Mouse (Mus musculus) hindbrain, embryonic 14.5 days (tissue): Measurements from ENCODE around the gene Lasp1. TPM values are rescaled to one million over a fixed set of nuclear protein-coding genes. Genes with fewer than 3 reads are reported as not detected.
A peak's percentile ranks its signal among the peaks of the same experiment; 100 is the strongest.
"Not testable (repeated sequence)": the region's sequence is repeated elsewhere in the genome, so short reads cannot be mapped to it uniquely, and the experiment has no call there.

Source experiments
- ATAC-seq: fragments of 200-750 bp; cut with Nextera tagmentation; 2 replicates; pipeline ENCODE4 v1.8.0; 2017; ENCODE audit warnings: moderate number of reproducible peaks, mild to moderate bottlenecking, moderate TSS enrichment, moderate library complexity; ENCODE audit not compliant: low FRiP score
- DNase-seq: peaks from one replicate; pipeline ENCODE4 v3.0.0-alpha.2; 2015; ENCODE audit warnings: low spot score
- H3K27ac ChIP-seq: fragments of 300-500 bp; sonication (generic); 2 replicates; pipeline ENCODE4 v1.5.1; 2014; ENCODE audit warnings: mild to moderate bottlenecking, moderate library complexity
- H3K27me3 ChIP-seq: fragments of 300-500 bp; sonication (generic); 2 replicates; pipeline ENCODE4 v1.6.1; 2014; ENCODE audit warnings: mild to moderate bottlenecking, low read length, mixed read lengths; ENCODE audit not compliant: control insufficient read depth, insufficient read depth
- H3K36me3 ChIP-seq: fragments of 300-500 bp; sonication (generic); replicated peaks from 2 replicates; pipeline ENCODE4 v1.6.1; 2014; ENCODE audit not compliant: control insufficient read depth, insufficient read depth
- H3K4me1 ChIP-seq: fragments of 300-500 bp; sonication (generic); replicated peaks from 2 replicates; pipeline ENCODE4 v1.6.1; 2014; ENCODE audit warnings: antibody characterized with exemption, low read length, mixed read lengths; ENCODE audit not compliant: control insufficient read depth, insufficient read depth
- H3K4me2 ChIP-seq: fragments of 300-500 bp; sonication (generic); replicated peaks from 2 replicates; pipeline ENCODE4 v1.6.1; 2014; ENCODE audit warnings: mild to moderate bottlenecking, moderate library complexity
- H3K4me3 ChIP-seq: fragments of 300-500 bp; sonication (generic); replicated peaks from 2 replicates; pipeline ENCODE4 v1.5.1; 2014; ENCODE audit warnings: mild to moderate bottlenecking, low read length
- H3K9ac ChIP-seq: fragments of 300-500 bp; sonication (generic); 2 replicates; pipeline ENCODE4 v1.6.1; 2014
- H3K9me3 ChIP-seq: fragments of 300-500 bp; sonication (generic); 2 replicates; pipeline ENCODE4 v1.6.1; 2016; ENCODE audit warnings: low read length; ENCODE audit not compliant: control insufficient read depth
- WGBS: fragments of 180-500 bp; shearing (Covaris S2); extraction: QIAGEN DNeasy Blood & Tissue Kit; methylation state at CpG from one replicate; pipeline ENCODE4 v1.1.7; 2014; 5-methylcytosine and 5-hydroxymethylcytosine counted together
- polyA plus RNA-seq: library from polyadenylated mRNA; unstranded; fragments of >200 nt; fragmentation: Nextera tagmentation; extraction: Ambion mirVana; gene quantifications from 2 replicates; pipeline ENCODE4 v1.2.1, GENCODE M21; 2014

The Lasp1 gene
- polyA plus RNA-seq, 1 experiment from 2014 or later: 110 TPM

DNA sequence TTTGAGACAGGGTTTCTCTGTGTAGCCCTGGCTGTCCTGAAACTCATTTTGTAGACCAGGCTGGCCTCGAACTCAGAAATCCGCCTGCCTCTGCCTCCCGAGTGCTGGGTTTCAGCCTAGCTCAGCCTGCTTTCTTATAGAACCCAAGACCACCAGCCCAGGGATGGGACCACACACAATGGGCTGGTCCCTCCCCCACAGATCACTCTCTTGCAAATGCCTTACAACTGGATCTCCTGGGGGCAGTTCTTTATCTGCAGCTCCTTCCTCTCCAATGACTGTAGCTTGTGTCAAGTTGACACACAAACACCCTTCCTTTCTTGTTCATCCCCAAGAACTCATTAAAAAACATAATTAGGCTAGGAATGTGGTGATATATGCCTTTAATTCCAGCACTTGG lies 10.8 kb upstream of the Lasp1 start:
- no peak overlapping the region for H3K27ac ChIP-seq
- no peak overlapping the region for H3K4me3 ChIP-seq
- no peaks in the 10 kb centered on the region for H3K27me3 ChIP-seq
- DNase-seq (no peak), ATAC-seq (no peak)
- H3K4me1 ChIP-seq: 0 out of 2 replicates have a peak, but pooled peaks cover 2% of the 10 kb centered on the region
- 85% methylated on average over 3 of the region's 3 CpGs for WGBS
- H3K9ac ChIP-seq: no peak overlapping the region
- no peaks in the 10 kb centered on the region for H3K9me3 ChIP-seq
- H3K36me3 ChIP-seq: no peaks in the 10 kb centered on the region
- H3K4me2 ChIP-seq: no peak overlapping the region

DNA sequence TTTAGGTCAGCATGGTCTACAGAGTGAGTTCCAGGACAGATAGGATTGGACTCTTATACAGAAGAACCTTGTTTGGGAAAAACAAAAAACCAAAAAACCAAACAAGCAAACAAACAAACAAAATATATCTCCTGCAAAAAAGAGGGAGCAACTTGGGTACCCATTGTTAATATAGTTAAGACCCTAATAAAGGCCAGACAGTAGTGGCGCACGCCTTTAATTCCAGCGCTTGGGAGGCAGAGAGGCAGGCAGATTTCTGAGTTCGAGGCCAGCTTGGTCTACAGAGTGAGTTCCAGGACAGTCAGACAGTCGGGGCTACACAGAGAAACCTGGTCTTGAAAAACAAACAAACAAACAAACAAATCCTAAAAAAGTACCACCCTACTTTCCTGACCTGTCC lies 9.1 kb upstream of the Lasp1 start:
- Histone ChIP-seq H3K4me3 (no peak overlapping the region), H3K27me3 (no peaks in the 10 kb centered on the region), H3K36me3 (no peaks in the 10 kb centered on the region), H3K27ac (no peak overlapping the region), H3K9ac (no peak overlapping the region), H3K4me1 (no peaks in the 10 kb centered on the region), H3K9me3 (no peaks in the 10 kb centered on the region), H3K4me2 (no peak overlapping the region)
- 89% methylated on average over 5 of the region's 5 CpGs for WGBS
- no peak for DNase-seq
- no peak for ATAC-seq

DNA sequence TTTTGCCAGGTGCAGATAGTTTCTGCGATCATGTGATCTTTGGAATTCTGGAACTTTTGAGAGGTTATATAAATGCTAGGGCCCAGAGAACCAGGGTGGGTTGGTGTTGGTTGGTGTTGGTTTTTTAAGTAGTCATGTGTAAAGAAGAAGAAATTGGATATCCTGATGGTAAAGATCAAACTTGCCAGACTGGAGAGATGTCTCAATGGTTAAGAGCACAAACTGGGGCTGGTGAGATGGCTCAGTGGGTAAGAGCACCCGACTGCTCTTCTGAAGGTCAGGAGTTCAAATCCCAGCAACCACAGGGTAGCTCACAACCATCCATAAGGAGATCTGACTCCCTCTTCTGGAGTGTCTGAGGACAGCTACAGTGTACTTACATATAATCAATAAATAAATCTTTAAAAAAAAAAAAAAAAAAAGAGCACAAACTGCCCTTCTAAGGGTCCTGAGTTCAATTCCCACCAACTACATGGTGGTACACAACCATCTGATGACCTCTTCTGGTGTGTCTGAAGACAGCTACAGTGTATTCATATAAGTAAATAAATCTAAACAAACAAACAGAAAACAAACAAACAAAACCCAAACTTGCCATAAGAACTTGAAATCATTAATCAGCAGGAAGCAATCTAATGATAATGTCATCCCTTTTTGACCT lies 7.9 kb upstream of the Lasp1 start:
- not testable (repeated sequence) for DNase-seq, H3K36me3 ChIP-seq, H3K4me3 ChIP-seq, H3K27me3 ChIP-seq, H3K4me2 ChIP-seq, ATAC-seq, H3K27ac ChIP-seq, H3K9me3 ChIP-seq, H3K4me1 ChIP-seq, H3K9ac ChIP-seq
- WGBS: 87% methylated on average over 2 of the region's 2 CpGs

DNA sequence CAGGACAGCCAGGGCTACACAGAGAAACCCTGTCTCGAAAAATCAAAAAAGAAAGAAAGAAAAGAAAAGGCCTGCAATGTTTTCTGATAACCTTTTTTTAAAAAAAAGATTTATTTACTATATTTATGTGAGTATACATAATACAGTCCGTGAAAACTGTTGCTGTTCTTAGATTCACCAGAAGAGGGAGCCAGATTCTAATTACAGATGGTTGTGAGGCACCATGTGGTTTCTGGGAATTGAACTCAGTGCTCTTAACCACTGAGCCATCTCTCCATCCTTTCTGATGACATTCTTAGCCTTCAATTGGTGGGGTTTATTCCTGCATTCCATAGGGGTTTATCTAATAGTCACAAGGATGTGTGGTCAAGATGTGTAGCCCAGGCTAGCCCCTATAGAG lies 5.6 kb upstream of the Lasp1 start:
- no peaks in the 10 kb centered on the region for H3K36me3 ChIP-seq
- H3K4me3 ChIP-seq: no peak overlapping the region
- H3K27me3 ChIP-seq: no peaks in the 10 kb centered on the region
- no peak overlapping the region for H3K27ac ChIP-seq
- H3K4me1 ChIP-seq: 0 out of 2 replicates have a peak, but pooled peaks cover 1% of the 10 kb centered on the region
- H3K4me2 ChIP-seq: no peak overlapping the region
- WGBS: 9% methylated on average over 2 of the region's 2 CpGs
- no peaks in the 10 kb centered on the region for H3K9me3 ChIP-seq
- no peak overlapping the region for H3K9ac ChIP-seq
- ATAC-seq: no peak
- DNase-seq: peak; percentile 73

DNA sequence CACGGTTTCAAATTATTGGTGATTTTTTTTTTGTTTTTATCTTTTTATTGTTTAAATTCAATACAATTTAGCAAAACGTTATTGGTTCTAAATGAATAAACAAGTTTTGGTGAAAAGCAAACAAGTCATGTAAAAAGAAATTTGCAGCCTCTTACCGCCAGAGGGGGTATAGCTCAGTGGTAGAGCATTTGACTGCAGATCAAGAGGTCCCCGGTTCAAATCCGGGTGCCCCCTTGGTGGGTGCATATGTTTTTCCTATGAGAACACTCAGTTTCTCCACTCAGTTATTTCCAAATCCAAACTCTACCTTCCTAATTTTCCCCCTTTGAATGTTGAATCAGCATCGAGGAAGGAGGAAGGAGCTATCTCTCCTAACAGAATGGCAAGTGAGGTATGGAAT lies 1.9 kb upstream of the Lasp1 start:
- no peak overlapping the region for H3K4me3 ChIP-seq
- no peak overlapping the region for H3K4me2 ChIP-seq
- WGBS: 5% methylated on average over 6 of the region's 6 CpGs

DNA sequence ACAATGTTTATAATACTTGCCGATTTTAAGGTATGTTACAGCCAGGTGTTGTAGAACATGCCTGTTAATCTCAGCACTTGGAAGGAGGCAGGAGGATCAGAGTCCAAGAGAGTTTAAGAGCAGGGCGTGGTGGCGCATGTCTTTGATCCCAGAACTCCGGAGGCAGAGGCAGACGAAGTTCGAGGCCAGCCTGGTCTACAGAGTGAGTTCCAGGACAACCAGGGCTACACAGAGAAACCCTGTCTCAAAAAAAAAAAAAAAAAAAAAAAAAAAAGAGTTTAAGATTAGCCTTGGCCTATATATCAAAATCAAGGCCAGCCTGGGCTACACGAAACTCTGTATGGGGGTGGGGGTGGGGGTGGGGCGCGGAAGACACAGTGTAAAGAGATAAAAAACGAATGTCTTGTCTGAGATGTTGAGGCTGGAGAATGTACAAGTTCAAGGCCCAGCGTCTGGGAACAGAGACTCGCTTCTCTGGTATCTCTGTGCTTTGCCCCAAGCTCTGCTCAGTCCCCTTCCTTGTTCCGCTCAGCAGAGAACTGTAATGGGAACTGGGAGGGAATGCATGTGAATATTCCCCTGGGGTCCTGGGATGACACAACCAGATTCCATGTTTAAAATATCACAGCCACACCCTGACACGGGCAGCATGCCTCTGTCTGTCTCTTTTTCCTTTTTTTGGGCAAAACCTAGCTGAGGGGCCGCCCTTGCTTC lies 1.3 kb upstream of the Lasp1 start:
- no peaks in the 10 kb centered on the region for H3K9me3 ChIP-seq
- peaks cover 19% of the 10 kb centered on the region for H3K4me1 ChIP-seq
- H3K27me3 ChIP-seq: no peaks in the 10 kb centered on the region
- H3K36me3 ChIP-seq: no peaks in the 10 kb centered on the region
- 0 out of 2 replicates have a peak overlapping the region, but pooled peaks have one; percentile 61 for H3K4me3 ChIP-seq
- H3K4me2 ChIP-seq: peak overlapping the region; percentile 91
- WGBS: 55% methylated on average over 15 of the region's 15 CpGs
- H3K27ac ChIP-seq: peak overlapping the region; percentile 94; the same call in 1 of the 2 replicates
- ATAC-seq (no peak), DNase-seq (no peak)
- no peak overlapping the region for H3K9ac ChIP-seq

More for the DNA sequence above, 1.9 kb upstream of the Lasp1 start:
- no peaks in the 10 kb centered on the region for H3K9me3 ChIP-seq
- no peaks in the 10 kb centered on the region for H3K36me3 ChIP-seq
- DNase-seq: peak; percentile 84
- no peak for ATAC-seq
- H3K27me3 ChIP-seq: no peaks in the 10 kb centered on the region
- no peak overlapping the region for H3K27ac ChIP-seq
- H3K9ac ChIP-seq: no peak overlapping the region
- H3K4me1 ChIP-seq: peaks cover 15% of the 10 kb centered on the region

DNA sequence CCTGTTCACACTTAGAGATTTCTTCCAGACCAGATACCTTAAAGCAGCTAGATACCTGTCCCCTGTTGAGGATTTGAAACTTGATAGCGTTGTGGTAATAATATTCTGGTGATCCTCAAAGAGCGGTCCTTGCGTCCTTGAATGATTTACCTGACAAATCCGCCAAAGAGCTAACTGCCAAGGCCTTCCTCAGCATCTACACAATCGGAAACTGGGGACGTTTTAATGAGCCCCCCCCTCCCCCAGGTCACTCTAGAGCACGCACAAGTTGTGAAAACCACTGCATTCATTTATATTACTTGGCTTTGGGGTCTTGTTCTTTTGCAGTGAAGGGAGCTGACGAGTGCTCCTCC lies 741 bp upstream of the Lasp1 start:
- H3K27ac ChIP-seq: peak overlapping the region; percentile 94
- peak overlapping the region; percentile 91 for H3K4me2 ChIP-seq
- ATAC-seq (no peak), DNase-seq (no peak)
- H3K9me3 ChIP-seq: no peaks in the 10 kb centered on the region
- no peaks in the 10 kb centered on the region for H3K36me3 ChIP-seq
- H3K4me3 ChIP-seq: peak overlapping the region; percentile 61
- 31% methylated on average over 8 of the region's 8 CpGs for WGBS
- no peaks in the 10 kb centered on the region for H3K27me3 ChIP-seq
- H3K4me1 ChIP-seq: peaks cover 19% of the 10 kb centered on the region
- no peak overlapping the region for H3K9ac ChIP-seq

DNA sequence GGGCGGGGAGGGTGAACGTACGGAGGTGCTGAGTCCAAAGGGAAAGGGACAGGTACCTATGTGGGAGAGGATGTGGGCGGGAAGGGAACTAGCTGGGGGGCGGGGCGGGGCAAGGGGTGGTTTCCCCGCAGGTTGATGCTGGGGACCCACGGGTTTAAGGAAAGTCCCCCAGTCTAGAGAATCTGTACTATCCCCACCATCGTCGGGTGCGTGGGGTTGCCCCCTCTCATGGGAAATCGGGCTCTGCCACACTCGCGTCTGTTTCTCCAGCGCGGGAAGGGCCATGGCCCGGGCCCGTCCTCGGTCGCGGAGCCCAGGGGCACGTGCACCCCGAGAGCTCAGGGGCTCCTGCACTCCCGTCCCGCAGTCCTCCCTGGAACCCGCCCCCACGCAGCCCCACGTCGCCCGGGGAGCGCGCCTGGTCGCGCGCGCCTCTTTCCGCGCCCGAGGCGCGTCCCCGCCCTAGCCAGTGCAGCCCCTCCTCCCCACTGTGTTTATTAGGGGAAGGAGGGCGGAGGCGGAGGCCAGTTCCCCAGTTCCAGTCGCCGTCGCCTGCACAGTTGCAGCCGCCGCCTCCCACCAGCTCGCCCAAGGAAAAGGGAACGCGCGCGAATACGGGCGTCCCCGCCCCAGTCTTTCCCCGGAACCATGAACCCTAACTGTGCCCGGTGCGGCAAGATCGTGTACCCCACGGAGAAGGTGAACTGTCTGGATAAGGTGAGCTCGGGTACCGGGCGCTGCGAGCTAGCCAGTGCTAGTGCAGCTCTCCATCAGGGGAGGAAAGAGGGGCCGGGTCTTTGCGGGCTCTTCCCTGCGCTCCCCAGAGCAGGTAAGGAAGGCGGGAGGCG lies 570 bp downstream of the Lasp1 start:
- peak overlapping the region; percentile 91 for H3K4me2 ChIP-seq
- DNase-seq (peak; percentile 90), ATAC-seq (peak; percentile 83)
- H3K36me3 ChIP-seq: no peaks in the 10 kb centered on the region
- H3K4me1 ChIP-seq: peaks cover 27% of the 10 kb centered on the region
- no peaks in the 10 kb centered on the region for H3K27me3 ChIP-seq
- H3K4me3 ChIP-seq: peak overlapping the region; percentile 61
- peak overlapping the region; percentile 80 for H3K9ac ChIP-seq
- under 1% methylated on average over 67 of the region's 71 CpGs for WGBS
- no peaks in the 10 kb centered on the region for H3K9me3 ChIP-seq
- H3K27ac ChIP-seq: peak overlapping the region; percentile 94
